Mouse (Mus musculus) stomach, postnatal 0 days (tissue): ENCODE measurements around the gene Trim37.

Experiments used
- CTCF ChIP-seq: IDR thresholded peaks from 2 replicates; pipeline ENCODE4 v1.5.1; 2016; ENCODE audit warnings: antibody characterized with exemption, low read depth, mild to moderate bottlenecking, moderate library complexity
- EP300 ChIP-seq: optimal IDR thresholded peaks from 2 replicates; pipeline ENCODE3; 2016; ENCODE audit warnings: antibody characterized with exemption

DNA sequence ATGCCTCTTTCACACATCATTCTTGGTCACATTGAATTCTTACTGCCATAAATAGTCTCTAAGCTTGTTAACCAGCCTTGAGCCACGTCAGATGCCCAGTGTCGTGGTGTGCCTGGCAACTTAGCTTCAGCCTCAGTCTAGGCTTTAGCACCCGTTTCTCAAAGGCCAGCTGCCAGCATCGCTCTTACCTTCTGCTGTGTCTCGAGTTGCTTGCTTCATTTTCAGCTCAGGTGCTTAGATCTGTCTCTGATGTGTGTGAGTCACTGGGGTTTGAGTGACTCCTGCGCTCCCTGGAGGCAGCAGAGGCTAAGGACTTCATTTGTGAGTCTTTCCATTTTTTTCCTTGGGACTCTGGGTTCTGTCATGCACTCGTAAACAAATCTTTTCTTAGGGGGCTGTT lies 114.4 kb downstream of the Trim37 start:
- TF ChIP-seq CTCF (peak; percentile 36), EP300 (no peak)
